Mouse (Mus musculus) neural tube, embryonic 13.5 days (tissue): ENCODE measurements around the gene Klhl22. TPM values are rescaled to one million over a fixed set of nuclear protein-coding genes. Genes with fewer than 3 reads are reported as not detected.
A peak's percentile ranks its signal among the peaks of the same experiment; 100 is the strongest.

Experiments used
- ATAC-seq: fragments of 200-750 bp; cut with Nextera tagmentation; 2 replicates; pipeline ENCODE4 v1.8.0; 2017; ENCODE audit warnings: low read depth, mild to moderate bottlenecking, moderate TSS enrichment, moderate library complexity
- H3K27ac ChIP-seq: fragments of 300-500 bp; sonication (generic); replicated peaks from 2 replicates; pipeline ENCODE4 v1.5.1; 2015; ENCODE audit warnings: moderate library complexity, mild to moderate bottlenecking, inconsistent platforms
- H3K27me3 ChIP-seq: fragments of 300-500 bp; sonication (generic); 2 replicates; pipeline ENCODE4 v1.6.1; 2015; ENCODE audit warnings: mild to moderate bottlenecking, inconsistent platforms
- H3K36me3 ChIP-seq: fragments of 300-500 bp; sonication (generic); 2 replicates; pipeline ENCODE4 v1.6.1; 2015; ENCODE audit warnings: mild to moderate bottlenecking, inconsistent platforms
- H3K4me1 ChIP-seq: fragments of 300-500 bp; sonication (generic); replicated peaks from 2 replicates; pipeline ENCODE4 v1.6.1; 2015; ENCODE audit warnings: inconsistent platforms
- H3K4me2 ChIP-seq: fragments of 300-500 bp; sonication (generic); 2 replicates; pipeline ENCODE4 v1.6.1; 2015; ENCODE audit warnings: inconsistent platforms, mild to moderate bottlenecking, moderate library complexity
- H3K4me3 ChIP-seq: fragments of 300-500 bp; sonication (generic); 2 replicates; pipeline ENCODE4 v1.5.1; 2015; ENCODE audit warnings: mild to moderate bottlenecking, inconsistent platforms
- H3K9ac ChIP-seq: fragments of 300-500 bp; sonication (generic); 2 replicates; pipeline ENCODE4 v1.6.1; 2015; ENCODE audit warnings: moderate library complexity, mild to moderate bottlenecking, inconsistent platforms
- H3K9me3 ChIP-seq: fragments of 300-500 bp; sonication (generic); 2 replicates; pipeline ENCODE4 v1.6.1; 2016; ENCODE audit warnings: inconsistent platforms
- WGBS: fragments of 180-500 bp; shearing (Covaris S2); methylation state at CpG from one replicate; pipeline ENCODE4 v1.1.7; 2015; 5-methylcytosine and 5-hydroxymethylcytosine counted together
- polyA plus RNA-seq: library from polyadenylated mRNA; unstranded; fragments of >200 nt; fragmentation: Nextera tagmentation; extraction: Ambion mirVana; gene quantifications from 2 replicates; pipeline ENCODE4 v1.2.1, GENCODE M21; 2015

Klhl22 gene
- polyA plus RNA-seq, 1 experiment from 2014 or later, result 76.2 TPM

DNA sequence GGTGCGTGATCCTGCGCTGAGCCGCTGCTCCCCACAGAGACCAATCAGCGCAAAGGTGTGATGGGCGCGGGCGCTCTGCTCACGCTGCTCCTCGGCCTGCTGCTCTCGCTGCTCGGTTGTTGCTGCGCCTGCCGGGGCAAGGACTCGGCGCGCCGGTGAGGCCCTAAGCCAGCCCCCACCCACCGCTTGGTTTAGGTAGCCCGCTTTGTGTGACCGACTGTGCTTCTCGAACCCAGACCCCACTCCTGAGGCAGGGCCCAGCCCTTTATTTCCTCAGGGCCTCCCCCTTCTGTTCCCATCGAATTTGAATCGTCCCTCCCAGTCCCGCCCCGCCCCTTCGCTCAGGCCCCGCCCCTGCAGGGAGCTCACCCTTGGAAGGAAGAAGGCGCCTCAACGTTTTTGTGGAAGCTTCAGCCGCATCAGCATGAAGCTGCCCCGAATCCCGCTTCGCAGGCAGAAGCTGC lies 45.1 kb downstream of the Klhl22 start:
- Histone ChIP-seq H3K36me3 (no peaks in the 10 kb centered on the region), H3K9me3 (no peaks in the 10 kb centered on the region), H3K4me3 (peak overlapping the region; percentile 31), H3K4me2 (peak overlapping the region; percentile 63), H3K27ac (no peak overlapping the region), H3K27me3 (peaks cover 81% of the 10 kb centered on the region), H3K4me1 (peaks cover 58% of the 10 kb centered on the region), H3K9ac (peak overlapping the region; percentile 44; the same call in 1 of the 2 replicates)
- 3% methylated on average over 33 of the region's 33 CpGs for WGBS
- ATAC-seq, result no peak

DNA sequence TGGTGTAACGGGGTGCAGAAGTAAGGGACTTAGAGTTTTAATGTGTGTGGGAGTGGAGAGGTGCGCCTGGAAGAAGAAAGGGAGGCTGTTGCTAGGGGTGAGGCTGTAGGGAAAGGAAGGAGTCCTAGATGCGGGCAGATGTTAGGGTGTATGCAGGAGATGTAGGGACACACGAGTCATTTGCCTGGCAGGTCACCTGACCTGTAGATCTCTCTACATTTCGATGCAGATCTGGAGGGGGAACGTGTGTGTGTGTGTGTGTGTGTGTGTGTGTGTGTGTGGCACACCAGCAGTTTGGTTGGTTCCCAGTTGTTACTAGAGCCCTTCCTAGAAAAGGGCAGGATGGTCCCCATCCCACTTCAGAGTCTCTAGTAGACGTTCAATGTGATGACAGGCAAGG lies 45.6 kb downstream of the Klhl22 start:
- no peak for ATAC-seq
- peaks cover 76% of the 10 kb centered on the region for H3K27me3 ChIP-seq
- no peaks in the 10 kb centered on the region for H3K9me3 ChIP-seq
- H3K4me1 ChIP-seq, result peaks cover 63% of the 10 kb centered on the region
- H3K36me3 ChIP-seq, result no peaks in the 10 kb centered on the region
- peak overlapping the region; percentile 63 for H3K4me2 ChIP-seq
- H3K9ac ChIP-seq, result no peak overlapping the region
- peak overlapping the region; percentile 31 for H3K4me3 ChIP-seq
- 9% methylated on average over 7 of the region's 7 CpGs for WGBS
- no peak overlapping the region for H3K27ac ChIP-seq

DNA sequence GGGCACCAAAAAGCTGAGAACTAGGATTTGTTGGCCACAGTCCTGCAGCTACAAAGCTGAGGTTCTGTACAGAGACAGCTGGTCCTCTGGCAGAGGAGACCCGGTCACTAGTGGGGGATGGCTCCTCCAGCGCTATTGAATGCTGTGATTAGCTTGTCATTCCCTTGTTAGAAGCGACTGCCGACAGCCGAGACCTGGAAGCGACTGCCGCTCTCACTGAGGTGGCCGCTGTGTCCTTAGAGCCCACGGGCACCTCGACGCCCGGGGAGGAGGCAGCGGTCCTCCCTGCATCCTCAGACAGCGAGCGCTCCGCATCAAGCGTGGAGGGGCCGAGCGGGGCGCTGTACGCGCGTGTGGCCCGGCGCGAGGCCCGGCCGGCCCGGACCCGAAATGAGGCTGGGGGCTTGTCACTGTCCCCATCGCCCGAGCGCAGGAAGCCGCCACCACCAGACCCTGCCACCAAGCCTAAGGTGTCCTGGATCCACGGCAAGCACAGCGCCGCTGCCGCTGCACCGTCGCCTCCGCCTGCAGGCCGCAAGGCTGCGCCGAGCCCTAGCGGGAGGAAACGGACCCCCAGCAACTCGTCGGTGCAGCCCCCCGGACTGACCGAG lies 47.3 kb downstream of the Klhl22 start:
- WGBS, result 2% methylated on average over 50 of the region's 50 CpGs
- H3K9ac ChIP-seq, result peak overlapping the region; percentile 89
- peak overlapping the region; percentile 65 for H3K4me3 ChIP-seq
- peak overlapping the region; percentile 86 for H3K27ac ChIP-seq
- H3K4me1 ChIP-seq, result peaks cover 66% of the 10 kb centered on the region
- no peaks in the 10 kb centered on the region for H3K9me3 ChIP-seq
- H3K4me2 ChIP-seq, result peak overlapping the region; percentile 89
- peaks cover 70% of the 10 kb centered on the region for H3K27me3 ChIP-seq
- no peaks in the 10 kb centered on the region for H3K36me3 ChIP-seq
- peak; percentile 33 for ATAC-seq

DNA sequence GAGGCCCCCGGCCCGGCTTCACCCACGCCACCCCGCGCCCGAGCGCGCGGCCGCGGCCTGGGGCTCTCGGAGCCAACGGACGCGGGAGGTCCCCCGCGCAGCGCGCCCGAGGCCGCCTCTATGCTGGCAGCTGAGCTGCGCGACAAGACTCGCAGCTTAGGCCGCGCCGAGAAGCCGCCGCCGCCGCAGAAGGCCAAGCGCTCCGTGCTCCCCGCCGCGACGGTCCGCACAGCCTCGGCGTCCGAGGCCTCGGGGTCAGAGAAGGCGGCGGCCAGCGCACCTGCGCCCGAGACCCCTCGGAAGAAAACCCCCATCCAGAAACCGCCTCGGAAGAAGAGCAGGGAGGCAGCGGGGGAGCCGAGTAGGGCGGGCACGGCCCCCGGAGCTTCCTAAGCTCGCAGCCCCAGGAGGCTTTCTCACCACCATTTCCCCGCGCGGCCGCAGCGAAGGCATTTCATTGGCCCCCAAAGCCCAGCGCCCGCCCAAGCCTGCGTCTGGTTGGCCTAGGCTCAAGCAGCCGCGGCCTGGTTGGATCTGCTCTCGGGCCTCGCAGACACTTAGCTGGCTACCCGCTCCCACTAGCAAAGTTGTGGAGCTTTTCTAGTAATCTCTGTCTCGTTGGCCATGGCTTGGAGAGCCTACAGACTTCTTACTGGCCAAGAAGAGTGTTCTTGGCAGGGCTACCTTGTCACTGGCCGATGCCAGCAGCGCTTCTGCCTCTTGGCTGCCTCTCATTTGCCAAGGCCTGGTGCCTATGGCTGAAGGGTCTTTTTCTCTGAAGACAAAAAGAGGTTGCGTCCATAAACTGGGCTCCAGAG lies 48.0 kb downstream of the Klhl22 start:
- peak overlapping the region; percentile 86 for H3K27ac ChIP-seq
- H3K36me3 ChIP-seq, result no peaks in the 10 kb centered on the region
- H3K4me2 ChIP-seq, result peak overlapping the region; percentile 89
- H3K27me3 ChIP-seq, result peaks cover 64% of the 10 kb centered on the region
- peaks cover 63% of the 10 kb centered on the region for H3K4me1 ChIP-seq
- H3K9ac ChIP-seq, result peak overlapping the region; percentile 89
- peak; percentile 85 for ATAC-seq
- WGBS, result 2% methylated on average over 73 of the region's 73 CpGs
- no peaks in the 10 kb centered on the region for H3K9me3 ChIP-seq
- H3K4me3 ChIP-seq, result peak overlapping the region; percentile 65

DNA sequence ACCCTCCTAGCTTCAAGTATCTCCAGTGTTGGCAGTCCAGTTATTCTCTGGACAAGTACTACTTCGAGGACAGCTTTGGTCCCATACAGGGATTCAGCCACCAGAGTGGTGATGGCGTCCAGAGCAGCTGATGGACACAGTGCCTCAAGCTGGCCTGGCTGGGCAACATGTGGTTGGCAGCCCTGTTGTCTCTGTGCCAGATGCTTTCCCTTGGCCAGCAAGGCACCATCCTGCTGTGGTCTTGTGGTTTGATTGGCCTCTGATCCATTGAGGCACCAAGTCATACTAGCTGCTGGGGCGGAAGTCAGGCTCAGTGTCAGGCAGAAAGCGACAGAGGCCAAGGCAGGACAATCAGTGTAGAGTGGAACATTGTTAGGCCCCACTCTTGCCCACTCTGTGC lies 49.7 kb downstream of the Klhl22 start:
- no peak for ATAC-seq
- 81% methylated on average over 4 of the region's 4 CpGs for WGBS
- Histone ChIP-seq H3K4me3 (no peak overlapping the region), H3K4me1 (peaks cover 45% of the 10 kb centered on the region), H3K4me2 (no peak overlapping the region), H3K27ac (peak overlapping the region; percentile 56), H3K36me3 (no peaks in the 10 kb centered on the region), H3K27me3 (peaks cover 64% of the 10 kb centered on the region), H3K9ac (0 out of 2 replicates have a peak overlapping the region, but pooled peaks have one; percentile 34), H3K9me3 (no peaks in the 10 kb centered on the region)

DNA sequence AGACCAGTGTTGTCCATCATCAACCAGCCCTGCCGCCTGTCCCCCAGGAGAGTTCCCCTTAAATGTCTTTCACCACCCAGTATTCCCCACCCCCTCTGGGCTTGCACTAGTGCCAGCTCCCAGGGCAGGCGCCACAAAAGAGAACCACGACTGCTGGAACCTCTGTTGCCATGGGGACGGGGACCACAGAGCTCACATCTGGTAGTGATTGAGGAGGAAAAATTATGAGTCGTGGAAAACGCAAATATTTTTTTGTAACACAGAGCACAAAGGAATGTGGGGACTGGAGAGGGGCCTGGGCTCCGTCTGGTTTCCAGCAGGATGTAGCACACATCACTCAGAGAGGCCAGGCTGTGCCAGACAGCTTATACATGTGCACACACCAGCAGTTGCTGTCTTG lies 50.3 kb downstream of the Klhl22 start:
- peak overlapping the region; percentile 34; the same call in 1 of the 2 replicates for H3K9ac ChIP-seq
- peaks cover 40% of the 10 kb centered on the region for H3K4me1 ChIP-seq
- no peaks in the 10 kb centered on the region for H3K9me3 ChIP-seq
- peak overlapping the region; percentile 56 for H3K27ac ChIP-seq
- H3K36me3 ChIP-seq, result no peaks in the 10 kb centered on the region
- WGBS, result 20% methylated on average over 7 of the region's 7 CpGs
- peaks cover 63% of the 10 kb centered on the region for H3K27me3 ChIP-seq
- H3K4me3 ChIP-seq, result no peak overlapping the region
- H3K4me2 ChIP-seq, result no peak overlapping the region
- ATAC-seq, result no peak

DNA sequence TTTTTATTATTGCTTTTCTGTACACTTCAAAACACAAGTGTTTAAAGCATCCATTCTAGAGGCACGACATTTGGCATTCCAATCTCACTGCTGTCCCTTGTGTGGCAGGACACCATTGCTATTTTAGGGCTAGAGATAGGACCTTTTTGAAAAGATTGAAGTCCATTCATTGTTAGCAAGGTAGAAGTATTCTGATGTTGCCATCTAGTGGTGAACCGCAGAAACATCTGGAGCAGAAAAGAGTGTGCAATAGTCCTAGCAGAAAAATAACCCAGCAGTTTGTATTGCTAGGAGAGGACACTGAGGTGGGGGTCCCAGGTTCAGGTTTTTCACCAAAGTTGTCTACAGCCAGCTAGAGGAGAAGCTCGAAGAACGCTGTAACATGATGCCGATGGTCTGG lies 52.7 kb downstream of the Klhl22 start:
- WGBS, result 3% methylated on average over 5 of the region's 5 CpGs
- Histone ChIP-seq H3K4me1 (peaks cover 36% of the 10 kb centered on the region), H3K9ac (no peak overlapping the region), H3K9me3 (no peaks in the 10 kb centered on the region), H3K4me3 (no peak overlapping the region), H3K4me2 (no peak overlapping the region), H3K27ac (no peak overlapping the region), H3K27me3 (peaks cover 56% of the 10 kb centered on the region), H3K36me3 (no peaks in the 10 kb centered on the region)
- ATAC-seq, result no peak

DNA sequence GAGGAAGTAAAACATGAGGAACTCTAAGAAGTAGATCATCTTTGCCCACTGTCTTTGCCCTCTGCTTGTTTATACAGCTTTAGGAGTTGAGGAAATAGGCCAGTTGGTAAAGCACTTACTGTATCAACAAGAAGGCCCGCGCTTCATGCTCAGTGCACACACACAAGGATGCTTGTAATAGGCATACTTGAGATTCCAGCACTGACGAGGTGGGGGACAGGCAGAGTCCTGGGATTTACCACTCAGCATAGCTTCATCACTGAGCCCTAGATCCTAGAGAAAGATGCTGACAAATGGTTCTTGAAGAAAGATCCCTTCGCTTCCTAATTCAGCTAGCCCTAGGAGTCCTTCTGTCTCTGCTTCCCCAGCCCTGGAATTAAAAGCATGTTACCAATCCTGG lies 53.8 kb downstream of the Klhl22 start:
- H3K4me3 ChIP-seq, result no peak overlapping the region
- H3K4me2 ChIP-seq, result no peak overlapping the region
- peaks cover 30% of the 10 kb centered on the region for H3K4me1 ChIP-seq
- no peaks in the 10 kb centered on the region for H3K36me3 ChIP-seq
- peaks cover 61% of the 10 kb centered on the region for H3K27me3 ChIP-seq
- H3K9ac ChIP-seq, result no peak overlapping the region
- no peak for ATAC-seq
- 62% methylated on average over 4 of the region's 4 CpGs for WGBS
- H3K9me3 ChIP-seq, result no peaks in the 10 kb centered on the region
- H3K27ac ChIP-seq, result no peak overlapping the region

DNA sequence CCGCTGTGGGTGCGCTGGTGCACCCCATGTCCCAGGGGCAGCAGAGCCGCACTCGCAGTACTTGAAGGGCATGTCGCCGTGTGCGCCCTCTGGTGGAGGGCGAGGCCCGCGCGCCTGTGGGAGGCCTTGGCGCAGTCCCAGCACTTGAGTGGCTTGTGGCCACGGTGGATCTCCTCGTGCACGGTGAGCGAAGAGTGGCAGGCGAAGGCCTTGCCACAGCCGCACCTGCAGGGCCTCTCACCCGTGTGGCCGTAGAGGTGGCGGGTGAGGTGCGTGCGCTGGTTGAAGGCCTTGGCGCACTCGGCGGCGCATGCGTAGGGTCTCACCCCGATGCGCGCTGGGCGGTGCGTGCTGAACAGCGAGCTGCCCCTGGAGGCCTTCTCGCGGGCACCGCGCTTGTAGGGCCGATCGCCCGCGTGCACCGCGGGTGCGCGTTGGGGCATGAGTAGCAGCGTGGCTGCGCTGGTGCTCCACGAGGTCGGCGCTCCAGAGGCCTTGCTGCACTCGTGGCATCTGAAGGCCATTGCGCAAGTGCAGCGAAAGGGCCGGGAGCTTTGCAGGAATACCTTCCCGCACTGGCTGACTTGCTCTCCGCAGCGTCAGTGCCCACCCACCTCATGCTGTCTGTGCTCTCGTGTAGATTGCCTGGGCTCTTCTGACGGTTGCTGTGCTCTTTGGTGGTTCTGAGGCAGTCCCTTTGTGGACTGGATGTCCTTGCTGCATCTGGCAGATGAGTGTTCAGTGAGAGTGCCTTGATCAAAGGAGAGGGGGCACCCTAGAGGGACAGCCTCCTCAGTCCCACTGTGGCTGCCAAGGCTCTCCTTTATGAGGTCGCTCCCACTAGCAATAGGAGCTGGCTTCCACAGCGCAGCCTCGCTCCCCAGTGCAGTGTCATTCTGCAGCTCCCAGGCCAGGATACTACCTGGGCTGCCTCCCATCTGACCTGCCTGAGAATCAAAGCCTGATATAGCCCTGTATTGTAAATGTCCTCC lies 56.3 kb downstream of the Klhl22 start:
- peak overlapping the region; percentile 76 for H3K9ac ChIP-seq
- peaks cover 45% of the 10 kb centered on the region for H3K27me3 ChIP-seq
- H3K4me1 ChIP-seq, result peaks cover 16% of the 10 kb centered on the region
- 1% methylated on average over 63 of the region's 63 CpGs for WGBS
- H3K4me3 ChIP-seq, result peak overlapping the region; percentile 48
- no peaks in the 10 kb centered on the region for H3K36me3 ChIP-seq
- H3K9me3 ChIP-seq, result no peaks in the 10 kb centered on the region
- peak overlapping the region; percentile 74 for H3K4me2 ChIP-seq
- ATAC-seq, result peak; percentile 87
- peak overlapping the region; percentile 61 for H3K27ac ChIP-seq

DNA sequence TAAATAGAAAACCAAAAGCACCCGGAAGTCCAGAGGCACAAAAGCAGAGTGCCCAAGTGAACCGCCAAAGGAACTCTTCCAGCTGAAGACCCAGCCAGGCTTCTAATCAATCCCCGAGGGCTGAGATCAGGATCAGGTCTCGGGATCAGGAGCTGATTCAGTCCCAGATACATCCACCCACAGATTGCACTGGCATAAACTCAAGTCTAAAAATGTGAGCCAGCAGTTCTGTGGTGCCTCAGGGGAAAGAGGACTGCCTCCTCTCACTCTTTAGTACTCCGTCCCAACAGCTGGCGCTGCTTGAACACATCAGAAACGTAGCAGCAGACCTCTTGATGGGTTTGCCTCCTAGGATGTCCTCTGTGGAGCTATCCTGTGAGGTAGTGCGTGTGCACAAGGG lies 57.1 kb downstream of the Klhl22 start:
- H3K4me1 ChIP-seq, result peaks cover 16% of the 10 kb centered on the region
- H3K9ac ChIP-seq, result peak overlapping the region; percentile 76
- H3K4me2 ChIP-seq, result no peak overlapping the region
- no peaks in the 10 kb centered on the region for H3K36me3 ChIP-seq
- 79% methylated on average over 8 of the region's 8 CpGs for WGBS
- ATAC-seq, result no peak
- no peak overlapping the region for H3K4me3 ChIP-seq
- peaks cover 43% of the 10 kb centered on the region for H3K27me3 ChIP-seq
- no peak overlapping the region for H3K27ac ChIP-seq
- H3K9me3 ChIP-seq, result no peaks in the 10 kb centered on the region

DNA sequence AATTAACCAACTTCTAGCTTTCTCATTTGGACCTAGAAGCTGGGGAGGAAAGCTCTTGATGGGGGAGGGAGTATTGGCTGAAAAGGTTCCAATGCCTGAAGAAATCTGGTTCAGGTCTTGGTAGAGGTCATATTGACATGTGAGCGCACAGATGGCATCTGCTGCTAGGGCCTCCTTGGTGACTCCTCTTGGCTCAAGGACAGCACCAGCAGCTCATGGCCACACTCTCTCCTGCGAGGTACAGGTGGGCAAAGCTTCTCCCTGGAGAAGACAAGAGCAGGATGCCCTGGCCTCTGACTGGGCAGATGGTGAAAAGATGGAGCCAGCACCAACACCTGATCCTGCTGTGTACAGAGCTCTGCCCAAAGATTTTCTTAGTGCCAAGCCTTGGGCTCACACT lies 67.1 kb downstream of the Klhl22 start:
- Histone ChIP-seq H3K27me3 (peaks cover 32% of the 10 kb centered on the region), H3K9me3 (no peaks in the 10 kb centered on the region), H3K36me3 (no peaks in the 10 kb centered on the region), H3K27ac (no peak overlapping the region), H3K4me2 (no peak overlapping the region), H3K4me1 (0 out of 2 replicates have a peak, but pooled peaks cover 3% of the 10 kb centered on the region), H3K4me3 (no peak overlapping the region), H3K9ac (no peak overlapping the region)
- 78% methylated on average over 2 of the region's 2 CpGs for WGBS
- no peak for ATAC-seq
